29 mouse cellular contexts compared by ENCODE assay signal in genomic region chr8:41526283-41526682, GRCm38 (mm10).
DNase-seq lines count a peak whose midpoint lies in the region; ATAC-seq lines count a peak whose summit lies in the region.
"Had no signal": no experiment of that assay in that cellular context is flagged by ENCODE, and none has a peak within 500 bp of the region (broad histone marks: within the 10 kb centered on the region; RNA-seq: fewer than 3 reads in every experiment).

No protein-coding gene starts in this region.

- ATAC-seq in erythroid progenitor cell, adult 5-6 weeks (replicated peaks; ENCODE audit: low FRiP score, poor library complexity, severe bottlenecking): no peak
- ATAC-seq: forebrain, embryonic 13.5 days; forebrain, embryonic 16.5 days; Patski had no signal

- WGBS in embryonic facial prominence, embryonic 10.5 days: 52% methylated on average over 7 of the region's 7 CpGs
- 40% methylated on average over 7 of the region's 7 CpGs for WGBS in limb, embryonic 10.5 days

- no peaks in the 10 kb centered on the region for H3K27me3 ChIP-seq in embryonic facial prominence, embryonic 10.5 days (replicated peaks; ENCODE audit: low read depth, poor library complexity, severe bottlenecking)
- H3K27me3 ChIP-seq in limb, embryonic 10.5 days (ENCODE audit: low read depth, poor library complexity, severe bottlenecking): no peaks in the 10 kb centered on the region
- H3K27me3 ChIP-seq: CH12.LX; embryonic facial prominence, embryonic 13.5 days; forebrain, embryonic 13.5 days; heart, embryonic 12.5 days; heart, embryonic 15.5 days; hindbrain, embryonic 12.5 days; hindbrain, embryonic 15.5 days had no signal

- H3K27ac ChIP-seq in embryonic facial prominence, embryonic 10.5 days (replicated peaks): no peak overlapping the region
- H3K27ac ChIP-seq in limb, embryonic 10.5 days: peak overlapping the region; percentile 79
- H3K27ac ChIP-seq: embryonic facial prominence, embryonic 13.5 days; forebrain, embryonic 10.5 days; forebrain, embryonic 13.5 days; gastrocnemius, adult 2 months; heart, embryonic 15.5 days; hindbrain, embryonic 12.5 days; hindbrain, embryonic 15.5 days had no signal

- intact Hi-C loops in heart, postnatal 14 days (cut with DNase I): no loop called here

- DNase-seq in heart, adult 11 months: peak; percentile 36
- DNase-seq in heart, postnatal 14 days: no peak
- DNase-seq in embryonic facial prominence, embryonic 10.5 days (ENCODE audit: low spot score): peak; percentile 24
- DNase-seq in limb, embryonic 10.5 days (ENCODE audit: low spot score): no peak
- no peak for DNase-seq in lung, postnatal 10 days
- no peak for DNase-seq in layer of hippocampus, postnatal 25 days (ENCODE audit: extremely low spot score in 1 of 2, low spot score in 1 of 2)
- DNase-seq: adrenal gland, postnatal 10 days; adrenal gland, postnatal 36 days; B cell, adult 2 months; cerebellum, adult 11 months; cerebellum, adult 2 months; cerebellum, adult 9-11 months; cerebellum, postnatal 25 days; gastrocnemius, adult 2 months; gastrocnemius, postnatal 14 days; heart, adult 18-20 months had no signal

- H3K36me3 ChIP-seq in embryonic facial prominence, embryonic 10.5 days (replicated peaks): no peaks in the 10 kb centered on the region
- H3K36me3 ChIP-seq in limb, embryonic 10.5 days: no peaks in the 10 kb centered on the region
- H3K36me3 ChIP-seq: embryonic facial prominence, embryonic 13.5 days; forebrain, embryonic 10.5 days; G1E; heart, embryonic 12.5 days; heart, embryonic 15.5 days; hindbrain, embryonic 12.5 days; hindbrain, embryonic 15.5 days had no signal

- no peaks in the 10 kb centered on the region for H3K9me3 ChIP-seq in embryonic facial prominence, embryonic 10.5 days
- no peaks in the 10 kb centered on the region for H3K9me3 ChIP-seq in limb, embryonic 10.5 days (replicated peaks)
- H3K9me3 ChIP-seq: embryonic facial prominence, embryonic 13.5 days; forebrain, embryonic 10.5 days; forebrain, embryonic 13.5 days; G1E; heart, embryonic 15.5 days; hindbrain, embryonic 12.5 days; hindbrain, embryonic 15.5 days had no signal

- H3K4me3 ChIP-seq in embryonic facial prominence, embryonic 10.5 days: no peak overlapping the region
- H3K4me3 ChIP-seq in limb, embryonic 10.5 days: no peak overlapping the region
- H3K4me3 ChIP-seq: embryonic facial prominence, embryonic 13.5 days; erythroblast, embryonic 14.5 days; forebrain, embryonic 10.5 days; forebrain, embryonic 13.5 days; gastrocnemius, adult 2 months; heart, embryonic 12.5 days; heart, embryonic 15.5 days; hindbrain, embryonic 12.5 days; hindbrain, embryonic 15.5 days had no signal

- peaks cover 6% of the 10 kb centered on the region; the same call in 1 of the 2 replicates for H3K4me1 ChIP-seq in embryonic facial prominence, embryonic 10.5 days
- H3K4me1 ChIP-seq in limb, embryonic 10.5 days: peaks cover 27% of the 10 kb centered on the region
- H3K4me1 ChIP-seq: forebrain, embryonic 10.5 days; forebrain, embryonic 13.5 days; heart, embryonic 12.5 days; heart, embryonic 15.5 days; hindbrain, embryonic 12.5 days; hindbrain, embryonic 15.5 days had no signal

Comparison
In these comparisons a context has a peak if more than half of its experiments do, and no peak if none do; other contexts are left out.
1. DNase-seq: peak in heart, adult 11 months (single experiment) and embryonic facial prominence, embryonic 10.5 days (single experiment); none in heart, postnatal 14 days (0 of 2), limb, embryonic 10.5 days (single experiment), lung, postnatal 10 days (single experiment) and layer of hippocampus, postnatal 25 days (0 of 2).